Mouse (Mus musculus) testis, postnatal 14 days (tissue): ENCODE data around the gene Olfr593.
"Not testable (repeated sequence)": the region's sequence is repeated elsewhere in the genome, so short reads cannot be mapped to it uniquely, and the experiment has no call there.

Experiments used
- DNase-seq: peaks from one replicate; pipeline ENCODE4 v3.0.0; 2021; ENCODE audit warnings: low spot score

Gene Olfr593

DNA sequence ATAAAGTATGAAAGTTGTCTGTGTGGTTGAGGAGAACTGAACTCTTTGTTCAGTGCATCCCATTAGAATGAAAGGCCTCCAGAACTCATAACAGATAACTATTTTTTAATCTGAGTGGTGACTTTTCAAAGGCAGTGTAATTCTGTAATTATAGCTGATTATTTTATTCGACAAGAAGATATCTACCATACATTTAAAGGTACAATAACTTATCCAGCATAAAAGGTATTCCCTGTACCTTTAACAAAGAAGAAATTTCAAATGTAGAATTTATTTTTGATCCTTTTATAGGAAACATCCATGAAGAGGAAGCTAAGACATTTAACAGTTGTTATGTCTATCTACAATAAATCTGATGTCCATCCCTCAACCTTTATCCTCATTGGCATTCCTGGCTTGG is at the start of gene Olfr593:
Gene Olfr593 (plus strand): TSS at position 301 of the 400 bp plus-strand sequence.
- DNase-seq, result no peak

DNA sequence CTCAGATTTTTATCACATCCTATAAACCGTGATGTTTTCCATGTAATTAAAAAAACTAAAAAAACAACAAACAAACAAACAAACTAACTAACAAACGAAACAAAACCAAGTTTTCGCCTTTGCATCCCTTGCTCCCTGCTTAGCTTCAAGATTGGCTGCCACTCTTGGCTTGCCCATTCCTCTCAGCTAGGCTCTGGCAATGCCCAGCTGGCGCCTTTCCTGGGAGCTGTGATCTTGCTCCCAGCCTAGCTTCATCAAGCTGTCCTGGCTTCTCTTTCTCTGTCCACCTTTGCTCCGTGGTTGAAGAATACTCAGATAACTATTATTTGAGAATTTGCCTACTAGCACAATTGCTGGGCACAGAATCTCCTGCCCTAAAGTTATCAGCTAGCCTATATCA is 42.0 kb upstream of the Olfr593 start:
- no peak for DNase-seq

GRCm38 (mm10) chr7:103178240-103178639 is 33.4 kb upstream of the Olfr593 start, which contains the start of gene Olfr591:
TSS of gene Olfr591 (minus strand) at chr7:103178340.
- no peak for DNase-seq

- DNase-seq, result not testable (repeated sequence)
Measured at GRCm38 (mm10) chr7:103184503-103184902, 27.2 kb upstream of the Olfr593 start, which contains the start of gene Olfr592. TSS of gene Olfr592 (plus strand) at chr7:103184803.

DNA sequence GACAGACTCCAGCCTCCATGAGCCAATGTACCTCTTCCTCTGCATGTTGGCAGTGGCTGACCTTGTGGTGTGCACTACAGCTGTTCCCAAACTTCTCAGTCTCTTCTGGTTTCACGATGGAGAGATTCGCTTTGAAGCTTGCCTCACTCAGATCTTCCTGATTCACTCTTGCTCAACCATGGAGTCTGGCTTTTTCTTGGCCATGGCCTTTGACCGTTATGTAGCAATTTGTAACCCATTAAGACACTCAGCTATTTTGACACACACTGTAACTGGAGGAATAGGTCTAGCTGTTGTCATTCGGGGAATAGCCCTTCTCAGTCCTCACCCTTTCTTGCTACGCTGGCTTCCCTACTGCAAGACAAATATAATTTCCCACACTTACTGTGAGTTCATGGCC is 388 bp downstream of the Olfr593 start:
- not testable (repeated sequence) for DNase-seq

DNA sequence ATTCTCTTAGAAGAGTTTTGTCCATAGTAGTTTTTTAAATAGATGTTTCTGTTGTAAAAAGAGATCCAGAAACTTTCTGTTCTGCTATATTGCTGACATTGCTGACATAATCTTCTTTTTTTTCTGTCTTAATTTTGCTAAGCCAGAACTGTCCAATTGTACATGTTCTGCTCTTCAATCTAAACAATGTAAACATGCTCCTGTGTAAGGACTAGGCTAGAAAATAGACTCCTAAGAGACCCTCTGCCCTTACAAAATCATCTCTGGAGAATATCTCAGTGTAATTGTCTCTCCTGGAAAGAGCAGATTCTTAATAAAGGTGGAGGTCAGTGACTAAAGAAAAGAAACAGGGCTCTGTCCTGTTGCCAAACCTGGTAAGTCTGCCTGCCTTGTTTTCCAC is 5.0 kb downstream of the Olfr593 start, which contains the start of gene Olfr594:
Gene Olfr594 (plus strand): TSS at position 301 of the 400 bp plus-strand sequence.
- DNase-seq, result no peak

DNA sequence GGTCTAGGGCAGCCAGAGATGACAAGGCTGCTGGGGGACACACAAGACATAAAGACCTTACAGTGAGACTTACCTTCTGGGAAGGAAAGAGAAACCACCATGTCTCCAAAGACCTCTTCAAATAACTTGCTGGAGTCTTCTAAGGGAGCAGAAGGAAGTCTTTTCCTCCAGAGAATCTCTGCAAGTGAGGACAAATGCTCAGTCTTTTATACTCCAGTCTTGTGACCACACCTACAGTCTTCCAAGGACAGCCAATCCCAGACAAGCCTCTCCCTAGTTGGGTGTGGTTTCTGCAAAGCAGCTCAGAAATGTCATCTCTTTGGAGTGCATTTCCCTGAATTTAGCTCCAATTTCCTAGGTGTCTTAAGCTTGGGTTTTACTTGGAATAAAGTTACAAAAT is 40.7 kb downstream of the Olfr593 start, which contains the start of gene Usp17ld:
Gene Usp17ld (minus strand): TSS at position 101 of the 400 bp plus-strand sequence.
- DNase-seq, result not testable (repeated sequence)
